Mouse (Mus musculus): Measurements from ENCODE around the gene Mtss1l. TPM values are rescaled to one million over a fixed set of nuclear protein-coding genes. Genes with fewer than 3 reads are reported as not detected.

The Mtss1l gene
- total RNA-seq, 2 experiments from 2014 or later = 196 to 205 TPM

DNA sequence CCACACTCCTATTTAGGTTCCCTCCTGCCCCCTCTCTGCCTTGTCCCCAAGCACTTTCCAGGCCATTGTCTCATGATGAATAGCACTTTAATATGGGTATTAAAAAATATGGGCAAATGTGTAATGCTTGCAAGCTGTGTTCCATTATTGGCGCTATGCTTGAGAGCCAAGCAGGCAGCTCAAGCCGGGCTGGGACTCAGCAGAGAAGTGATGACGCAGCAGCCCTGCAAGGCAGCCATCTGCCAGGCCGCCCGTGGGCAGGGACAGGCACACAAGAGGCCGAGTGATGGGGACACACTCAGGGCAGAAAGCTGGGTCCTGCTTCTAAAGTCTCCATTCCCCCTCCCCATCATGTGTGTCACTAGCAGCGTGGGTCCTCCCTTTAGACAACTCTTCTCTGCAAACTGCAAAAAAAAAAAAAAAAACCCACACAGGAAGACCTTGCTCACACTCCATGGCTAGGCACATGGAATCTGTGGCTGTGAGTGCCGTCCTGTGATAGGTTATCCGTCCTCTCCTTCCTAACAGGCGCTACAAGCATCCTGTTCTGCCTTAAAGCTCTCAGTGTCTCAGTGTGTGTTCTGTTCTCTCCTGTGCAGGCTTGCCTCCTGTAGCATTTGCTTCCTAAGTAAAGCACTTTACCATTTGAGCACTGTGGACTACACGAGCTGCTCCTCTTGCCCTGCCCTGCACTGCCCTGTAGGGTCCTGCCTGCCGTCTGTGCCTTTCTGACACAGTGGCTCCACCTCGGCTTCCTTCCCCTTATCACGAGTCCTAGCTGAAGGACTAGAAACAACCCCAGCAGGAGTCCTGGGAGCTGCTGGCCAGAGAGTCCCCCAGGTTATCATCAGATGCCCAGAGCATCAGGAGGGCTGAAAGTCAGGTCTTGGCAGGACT is 15.6 kb upstream of the Mtss1l start:
- intact Hi-C loops (cut with DNase I) = no loop called here
- peak in 1 of 2 experiments; percentile 43 for DNase-seq (ENCODE audit: low spot score in 2 of 2)

DNA sequence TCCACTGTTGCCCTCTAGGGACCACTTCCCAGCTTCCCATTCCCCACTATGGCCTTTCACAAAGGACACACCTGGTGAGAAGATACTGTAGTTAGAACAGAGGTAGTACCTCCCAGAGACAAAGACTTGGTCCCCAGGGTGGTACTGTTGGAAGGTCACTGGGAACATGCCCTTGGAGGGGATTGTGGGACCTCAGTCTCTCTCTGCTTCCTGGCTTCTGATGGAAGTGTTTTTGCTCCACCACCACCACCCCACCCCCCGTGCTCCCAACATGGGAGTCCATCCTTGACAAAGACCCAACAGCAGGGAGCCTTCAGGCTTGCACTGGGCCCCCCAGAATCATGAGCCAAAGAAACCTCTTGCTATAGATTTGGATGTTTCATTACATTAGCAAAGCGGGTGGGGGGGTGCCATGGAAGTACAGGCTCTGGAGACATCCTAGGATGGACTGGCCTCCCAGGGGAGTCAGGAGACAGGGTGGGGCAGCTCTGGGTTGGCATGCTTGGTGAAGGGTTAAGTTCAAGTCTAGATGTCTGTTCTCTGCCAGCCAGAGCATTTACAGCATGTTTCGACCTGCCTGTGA is 14.9 kb upstream of the Mtss1l start:
- intact Hi-C loops (cut with DNase I) = no loop called here
- DNase-seq (ENCODE audit: low spot score in 2 of 2) = no peak

DNA sequence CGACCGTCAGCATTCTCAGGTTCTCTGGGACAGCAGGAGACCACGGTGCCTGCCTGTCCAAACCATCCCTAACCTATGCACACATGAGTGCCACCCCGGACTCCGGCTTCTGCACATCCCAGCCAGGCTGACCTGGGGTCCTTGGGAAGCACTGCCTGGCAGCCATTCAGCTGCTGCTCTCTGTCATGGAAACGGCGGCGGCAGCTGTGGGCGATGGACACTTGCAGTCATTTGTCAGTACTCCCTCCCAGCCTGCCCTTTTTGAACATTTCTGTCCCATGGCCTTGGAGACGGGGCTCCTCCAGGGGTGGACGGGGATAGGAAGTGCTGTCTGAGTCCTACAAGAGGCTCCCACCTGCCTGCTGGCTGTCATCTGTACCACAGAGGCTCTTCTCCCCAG is 12.8 kb upstream of the Mtss1l start:
- intact Hi-C loops (cut with DNase I) = no loop called here
- no peak for DNase-seq (ENCODE audit: low spot score in 2 of 2)

DNA sequence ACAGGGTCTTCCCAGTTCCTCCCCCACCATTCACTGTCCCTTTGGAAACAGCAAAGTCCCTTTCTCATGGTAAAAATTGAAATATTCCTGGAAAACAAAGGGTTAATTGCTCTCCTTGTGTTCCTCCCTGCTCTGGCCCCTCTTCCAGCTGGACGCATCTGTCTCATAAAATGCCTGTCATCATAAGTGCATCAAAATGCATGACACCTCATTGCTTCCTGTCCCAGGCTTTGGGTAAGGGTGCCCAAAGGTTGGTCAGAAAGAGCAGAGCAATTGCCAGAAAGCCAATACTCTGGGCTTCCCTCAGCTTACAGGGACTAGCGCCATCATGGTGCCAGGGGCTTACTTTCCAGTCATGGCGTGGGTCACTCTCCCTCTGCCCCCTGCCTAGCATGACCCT is 10.7 kb upstream of the Mtss1l start:
- DNase-seq (ENCODE audit: low spot score in 2 of 2) = no peak
- intact Hi-C loops (cut with DNase I) = no loop called here

DNA sequence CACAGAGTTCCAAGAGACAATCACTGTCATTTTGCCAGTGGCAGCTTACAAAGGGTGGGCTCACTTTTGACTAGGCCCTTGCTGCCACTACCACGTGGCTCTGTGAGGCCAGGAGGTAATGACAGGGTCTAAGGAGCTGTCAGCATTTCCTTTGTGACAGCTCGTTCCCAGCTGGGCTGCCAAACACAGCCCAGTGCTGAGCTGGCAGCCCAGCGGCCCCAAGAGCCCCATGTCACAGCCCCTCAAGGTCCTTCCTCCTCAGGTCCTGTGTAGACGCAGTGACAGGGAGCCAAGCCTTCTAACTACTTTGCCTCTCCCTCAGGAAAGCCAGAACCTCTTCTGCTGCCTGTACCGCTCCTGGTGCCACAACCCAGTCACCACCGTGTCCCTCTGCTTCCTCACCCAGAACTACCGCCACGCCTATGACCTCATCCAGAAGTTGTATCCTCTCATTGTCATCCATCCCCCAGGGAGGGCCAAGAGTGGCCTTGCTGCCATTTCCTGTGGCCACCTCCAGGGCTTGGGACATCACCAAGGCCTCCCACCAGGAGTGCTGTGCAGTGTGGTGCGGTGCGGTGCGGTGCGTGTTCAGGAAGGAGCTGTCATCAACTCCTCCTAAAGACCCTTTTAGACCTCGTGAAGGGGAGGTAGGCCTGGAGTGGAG is 9.9 kb upstream of the Mtss1l start:
- intact Hi-C loops (cut with DNase I) = no loop called here
- no peak for DNase-seq (ENCODE audit: low spot score in 2 of 2)

DNA sequence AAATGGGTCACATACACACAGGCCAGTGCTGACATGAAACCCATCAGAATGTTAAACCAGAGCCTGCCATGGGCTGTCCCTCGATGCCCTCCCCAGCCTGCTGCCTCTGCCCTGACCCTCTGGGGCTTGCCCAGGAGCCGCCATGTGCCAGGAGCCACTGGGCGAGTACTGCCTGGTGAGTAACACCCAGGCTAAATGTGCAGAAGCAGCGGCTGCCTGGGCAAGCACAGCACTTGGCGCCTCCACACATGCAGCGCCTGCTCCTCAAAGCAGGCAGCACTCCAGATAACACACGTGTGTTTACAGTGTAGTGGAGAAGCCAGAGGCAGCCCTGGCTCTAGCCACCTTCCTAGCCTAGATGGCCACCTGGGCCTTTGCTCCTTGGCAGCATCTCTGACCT is 8.2 kb upstream of the Mtss1l start:
- intact Hi-C loops (cut with DNase I) = loop anchor here (2.0 kb wide), 1 partner anchor 16 kb away; no protein-coding TSS in a partner anchor
- no peak for DNase-seq (ENCODE audit: low spot score in 2 of 2)

DNA sequence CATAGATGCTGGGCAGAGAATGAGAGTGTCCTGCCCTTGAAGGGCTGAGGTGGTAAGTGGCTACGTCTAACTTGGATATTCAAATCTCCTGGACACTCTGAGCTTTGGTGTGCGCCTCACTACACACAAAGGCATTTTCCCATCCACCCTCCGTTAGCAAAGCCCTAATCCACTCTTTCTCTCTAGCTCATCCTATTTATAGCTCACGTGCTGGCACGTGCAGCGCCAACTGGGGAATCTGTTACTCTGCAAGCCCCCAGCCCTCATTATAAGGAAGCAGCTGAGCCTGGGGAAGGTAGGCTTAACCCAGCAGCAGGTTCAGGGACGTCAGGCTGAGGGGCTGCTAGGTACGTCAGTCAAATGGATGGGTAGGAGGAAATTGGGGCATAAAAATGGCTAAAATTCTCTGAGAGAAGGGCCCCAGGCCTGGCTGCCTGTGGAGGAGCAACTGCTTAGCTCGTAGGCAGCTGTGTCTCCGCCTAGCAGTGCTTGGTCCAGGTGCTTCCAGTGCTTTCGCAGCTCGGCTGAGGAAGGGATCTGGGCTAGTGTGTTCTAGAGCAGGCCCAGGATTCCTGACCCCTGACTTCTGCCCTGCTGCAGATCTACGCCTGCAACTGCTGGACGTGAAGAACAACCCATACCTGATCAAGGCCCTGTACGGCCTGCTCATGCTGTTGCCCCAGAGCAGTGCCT is 6.3 kb upstream of the Mtss1l start:
- intact Hi-C loops (cut with DNase I) = no loop called here

DNA sequence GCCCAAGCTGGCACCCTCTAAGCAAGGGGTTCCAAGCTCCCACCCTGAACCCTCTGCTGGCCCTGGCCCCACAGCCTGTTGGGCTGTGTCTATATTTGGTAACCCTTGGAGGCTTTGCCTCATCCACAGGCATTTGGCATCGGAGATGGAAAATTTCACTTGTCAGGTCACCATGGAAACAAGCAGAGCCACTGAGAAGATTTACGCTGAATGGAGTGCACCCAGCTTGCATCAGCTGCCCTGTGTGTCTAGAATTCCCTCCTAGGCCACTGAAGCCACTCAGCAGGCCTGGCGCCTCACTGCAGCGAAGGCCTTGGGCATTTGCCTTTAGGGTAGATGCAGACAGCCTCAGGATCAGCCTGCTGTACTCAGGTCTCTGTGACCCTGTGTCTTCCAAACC is 5.2 kb upstream of the Mtss1l start:
- intact Hi-C loops (cut with DNase I) = no loop called here
- peak; percentile 63 to 72 for DNase-seq (ENCODE audit: low spot score in 2 of 2)

More for the DNA sequence above, 6.3 kb upstream of the Mtss1l start:
- DNase-seq (ENCODE audit: low spot score in 2 of 2) = no peak

DNA sequence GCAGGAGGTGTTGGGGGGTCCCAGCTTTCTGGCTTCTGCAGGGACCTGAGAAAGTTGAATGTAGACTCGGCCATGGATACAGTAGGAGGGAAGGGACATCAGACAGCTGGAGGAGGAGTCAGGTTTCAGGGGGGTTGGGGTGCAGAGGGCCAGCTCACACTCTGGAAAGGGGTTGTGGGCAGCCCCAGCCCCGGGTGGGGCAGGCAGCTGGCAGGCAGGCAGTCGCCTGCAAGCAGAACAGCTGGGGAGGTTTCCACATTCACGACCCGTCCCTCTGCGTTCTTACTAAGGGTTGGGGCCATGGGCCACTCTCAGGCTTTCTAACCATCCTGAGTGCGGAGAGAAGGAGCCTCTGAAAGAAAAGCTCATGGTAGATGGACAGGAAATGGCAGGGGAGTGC is 4.1 kb upstream of the Mtss1l start:
- intact Hi-C loops (cut with DNase I) = no loop called here

DNA sequence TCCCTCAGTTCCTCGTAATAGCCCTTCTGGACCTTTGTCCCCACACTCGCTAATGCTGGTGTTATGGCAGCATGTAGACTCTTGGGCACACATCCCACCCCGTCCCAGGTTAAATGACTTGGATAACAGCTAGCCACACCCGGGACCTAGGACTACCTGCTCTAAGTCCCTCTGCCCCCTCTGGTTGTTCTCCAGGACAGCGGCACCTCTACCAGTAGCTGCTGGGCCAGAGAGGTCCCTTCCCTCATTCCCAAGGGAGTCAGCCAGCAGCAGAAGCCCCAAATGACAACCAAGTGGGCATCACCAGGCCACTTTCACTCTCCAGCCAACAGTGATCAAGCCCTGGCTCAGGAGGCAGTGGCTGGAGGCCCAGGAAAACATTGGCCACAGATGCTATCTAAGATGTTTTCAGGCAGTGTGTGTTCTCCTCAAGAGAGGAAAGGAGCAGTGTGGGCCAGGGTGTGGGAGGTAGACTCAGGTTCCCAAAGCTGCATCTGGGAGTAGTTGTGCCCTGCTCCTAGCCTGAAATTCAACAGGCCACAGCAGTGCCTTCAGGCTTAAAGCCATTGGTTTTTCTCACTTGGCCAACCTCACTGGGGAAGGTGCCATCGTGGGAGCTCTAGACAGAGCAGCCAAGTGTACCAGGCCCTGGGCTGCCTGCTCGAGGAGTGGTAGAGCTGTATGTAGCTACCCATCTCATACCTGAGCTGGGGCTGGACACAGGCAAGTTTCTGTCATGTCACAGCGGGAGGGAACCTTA is 2.9 kb upstream of the Mtss1l start:
- intact Hi-C loops (cut with DNase I) = no loop called here
- no peak for DNase-seq (ENCODE audit: low spot score in 2 of 2)

More for the DNA sequence above, 4.1 kb upstream of the Mtss1l start:
- no peak for DNase-seq (ENCODE audit: low spot score in 2 of 2)

DNA sequence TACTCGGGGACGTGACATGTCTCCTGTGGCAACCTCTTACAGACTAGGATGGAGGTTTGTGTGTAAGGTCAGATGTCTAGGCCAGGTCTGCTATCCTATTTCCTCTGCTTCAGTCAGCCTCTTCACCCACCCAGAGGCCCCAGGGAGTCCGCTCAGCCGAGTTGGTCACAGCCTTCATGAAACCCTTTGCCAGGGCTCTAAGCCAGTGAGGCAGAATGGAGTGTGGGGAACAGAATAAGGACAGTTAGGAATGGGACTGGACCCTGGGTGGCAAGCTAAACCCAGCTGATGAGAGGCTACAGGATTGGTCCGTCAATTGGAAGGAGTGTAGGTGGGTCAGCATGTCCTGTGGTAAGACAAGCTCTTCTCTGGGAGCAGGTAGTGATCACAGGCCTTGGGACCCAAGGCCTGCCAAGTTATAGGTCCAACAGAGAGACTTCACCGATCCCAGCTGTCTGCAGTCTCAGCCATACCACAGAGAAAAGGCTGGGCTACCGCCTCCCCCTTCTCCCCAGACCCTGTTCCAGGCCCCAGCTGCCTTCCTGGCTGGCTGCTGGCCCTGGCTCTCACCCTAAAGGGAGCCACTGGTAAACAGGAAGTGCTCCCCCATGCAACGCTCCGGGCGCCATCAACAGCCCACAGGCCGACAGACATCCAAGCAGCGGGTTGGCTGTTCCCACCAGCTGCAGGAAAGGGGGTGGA is 2.2 kb upstream of the Mtss1l start:
- no peak for DNase-seq (ENCODE audit: low spot score in 2 of 2)
- intact Hi-C loops (cut with DNase I) = no loop called here

DNA sequence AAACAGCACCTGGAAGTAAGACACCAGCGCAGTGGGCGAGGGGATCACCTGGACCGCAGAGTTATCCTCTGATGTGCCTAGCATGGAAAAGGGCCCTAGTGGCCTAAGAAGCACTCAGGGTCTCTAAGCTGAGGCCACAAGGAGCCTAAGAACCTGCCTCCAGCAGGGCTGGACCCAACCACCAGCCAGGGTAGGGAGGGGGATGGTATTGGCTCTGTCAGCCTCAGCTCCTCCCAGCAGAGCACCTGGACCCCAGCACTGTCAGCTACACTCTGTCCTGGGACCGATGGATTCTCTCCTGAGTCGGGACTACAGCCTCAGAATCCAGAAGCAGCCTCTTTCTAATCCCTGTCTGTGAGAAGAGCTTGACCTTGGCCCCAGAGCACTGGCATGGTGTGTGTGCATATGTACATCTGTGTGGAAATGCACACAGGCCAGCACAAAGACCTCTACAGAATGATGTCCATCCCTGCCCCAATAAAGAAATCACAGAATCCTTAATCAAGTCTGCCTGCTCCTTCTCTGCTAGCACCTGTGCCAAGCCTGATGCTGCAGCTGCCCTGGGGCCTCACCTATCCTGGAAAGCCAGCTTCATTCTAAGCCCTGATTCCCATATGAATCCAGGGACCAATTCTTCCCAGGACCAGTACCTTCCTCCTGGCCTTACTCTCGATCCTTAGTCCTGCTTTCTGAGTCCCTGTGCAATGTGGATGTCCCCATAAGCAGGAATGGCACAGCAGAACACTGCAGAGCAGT is 1.2 kb upstream of the Mtss1l start:
- no peak for DNase-seq (ENCODE audit: low spot score in 2 of 2)
- intact Hi-C loops (cut with DNase I) = loop anchor here (5.0 kb wide), 1 partner anchor 58 kb away; no protein-coding TSS in a partner anchor

DNA sequence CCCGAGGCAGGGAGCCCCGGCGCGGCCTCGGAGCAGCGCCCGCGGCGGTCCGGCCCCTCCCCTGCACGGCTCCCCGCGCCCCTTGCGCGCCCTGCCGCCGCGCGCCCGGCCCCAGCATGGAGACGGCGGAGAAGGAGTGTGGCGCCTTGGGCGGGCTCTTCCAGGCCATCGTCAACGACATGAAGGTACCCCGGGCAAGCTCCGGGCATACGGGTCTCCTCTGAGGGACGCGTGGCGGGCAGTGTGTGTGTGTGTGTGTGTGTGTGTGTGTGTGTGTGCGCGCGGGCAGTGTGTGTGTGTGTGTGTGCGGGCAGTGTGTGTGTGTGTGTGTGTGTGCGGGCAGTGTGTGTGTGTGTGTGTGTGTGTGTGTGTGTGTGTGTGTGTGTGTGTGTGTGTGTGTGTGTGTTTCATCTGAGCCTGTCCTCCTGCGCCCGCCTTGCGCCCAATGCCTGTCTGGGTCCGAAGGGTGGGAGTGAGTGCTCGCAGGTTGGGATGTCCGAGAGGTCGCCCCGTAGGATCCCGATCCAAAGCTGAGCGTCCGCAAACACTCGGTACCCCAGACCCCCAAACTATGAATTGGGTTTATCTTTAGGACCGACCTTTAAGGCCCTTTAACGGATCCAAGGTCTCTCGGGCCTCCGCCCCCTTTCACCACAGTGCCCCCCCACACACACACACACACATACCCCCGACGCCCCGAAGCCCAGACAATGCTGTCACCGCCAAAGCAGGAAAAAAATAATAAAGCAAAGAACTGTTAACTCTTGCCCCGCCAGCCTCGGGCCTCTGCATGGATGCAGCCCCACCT is 534 bp downstream of the Mtss1l start:
- intact Hi-C loops (cut with DNase I) = loop anchor here (5.0 kb wide), 1 partner anchor 60 kb away; no protein-coding TSS in a partner anchor
- DNase-seq (ENCODE audit: low spot score in 2 of 2) = no peak

DNA sequence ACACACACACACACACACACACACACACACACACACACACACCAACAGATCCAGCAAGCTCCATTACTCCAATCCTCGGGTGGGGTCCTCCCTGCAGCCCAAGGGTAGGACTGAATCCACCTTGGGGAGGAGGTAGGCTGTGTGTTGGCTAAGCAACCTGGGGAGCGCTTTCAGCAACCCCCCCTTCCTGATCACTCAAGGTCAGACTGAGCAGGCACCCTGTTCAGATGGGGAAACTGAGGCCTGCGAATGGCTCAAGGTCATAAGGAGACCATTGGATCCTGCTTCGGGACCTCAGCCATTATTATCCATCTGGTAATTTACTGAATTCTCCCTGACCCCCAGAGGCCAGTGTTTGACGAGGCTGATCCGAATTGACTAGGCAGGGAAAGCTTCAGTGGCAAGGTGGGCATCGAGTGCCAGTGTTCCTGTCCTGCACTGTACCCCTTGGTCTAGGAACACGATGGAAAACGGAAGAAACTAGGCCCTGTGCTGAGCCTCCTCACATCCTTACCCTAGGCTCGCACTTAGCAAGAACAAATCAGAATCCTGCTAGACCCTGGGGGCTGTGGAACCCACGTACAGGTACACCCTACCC is 1.2 kb downstream of the Mtss1l start:
- intact Hi-C loops (cut with DNase I) = loop anchor here (5.0 kb wide), 1 partner anchor 60 kb away; no protein-coding TSS in a partner anchor
- no peak for DNase-seq (ENCODE audit: low spot score in 2 of 2)

DNA sequence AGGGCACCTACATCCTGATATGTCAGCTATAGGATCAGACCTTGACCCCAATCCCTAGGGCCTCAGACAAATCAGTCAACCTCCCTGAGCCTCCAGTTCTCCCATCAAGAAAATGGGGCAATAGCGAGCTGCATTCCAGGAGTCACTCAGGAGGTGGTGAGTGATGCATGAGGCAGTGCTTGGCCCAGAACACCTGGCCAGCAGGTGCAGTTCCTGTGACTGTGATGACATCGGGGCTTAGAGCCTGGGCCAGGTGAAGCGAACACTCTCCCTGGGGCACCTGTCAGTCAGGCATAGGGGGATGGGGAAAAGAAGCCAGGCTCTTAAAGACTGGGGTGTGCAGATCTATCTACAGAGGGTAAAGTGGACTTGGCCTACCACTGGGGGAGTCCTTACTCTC is 3.2 kb downstream of the Mtss1l start:
- no peak for DNase-seq (ENCODE audit: low spot score in 2 of 2)
- intact Hi-C loops (cut with DNase I) = loop anchor here (5.0 kb wide), 1 partner anchor 62 kb away; no protein-coding TSS in a partner anchor

DNA sequence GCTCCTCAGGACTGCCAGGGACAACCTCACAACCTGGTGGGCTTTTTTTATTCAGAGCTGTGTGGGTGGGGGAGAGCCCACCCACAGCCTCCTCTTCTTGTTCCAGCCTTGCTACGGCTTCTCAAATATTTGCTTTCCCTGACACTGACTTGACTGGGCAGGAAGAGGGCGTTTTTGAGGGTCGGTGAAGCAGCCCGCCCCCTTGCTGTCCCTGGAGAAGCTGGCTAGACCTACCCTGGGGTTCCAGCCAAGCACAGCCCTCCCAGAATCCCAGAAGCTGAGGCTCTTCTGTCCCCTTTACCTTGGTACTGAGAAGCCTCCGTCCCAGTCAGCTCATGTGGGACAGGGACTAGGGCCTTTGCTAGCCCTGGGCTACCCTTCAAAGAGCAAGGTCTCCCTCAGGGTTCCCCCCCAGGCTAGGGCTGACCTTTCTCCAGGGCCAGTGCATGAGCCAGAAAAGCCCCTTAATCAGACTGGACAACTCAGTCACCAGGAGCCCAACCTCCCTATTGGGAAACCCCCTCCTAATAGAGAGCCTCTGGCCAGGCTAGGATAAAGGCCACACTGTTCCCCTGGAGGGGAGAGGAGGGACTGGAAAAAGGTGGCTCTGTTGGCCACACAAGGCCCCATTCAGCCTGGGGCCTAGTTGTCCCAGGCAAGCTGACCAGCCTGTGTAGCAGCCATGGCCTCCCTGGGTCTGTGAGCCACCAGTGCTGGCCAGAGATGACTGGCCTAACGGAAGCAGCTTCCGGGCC is 4.0 kb downstream of the Mtss1l start:
- intact Hi-C loops (cut with DNase I) = no loop called here
- peak in 1 of 2 experiments; percentile 31 for DNase-seq (ENCODE audit: low spot score in 2 of 2)
